Mouse (Mus musculus) layer of hippocampus, postnatal 36 days (tissue): ENCODE measurements at regions not wholly inside any gene's neighbourhood (a gene's known extent, or its start where the extent isn't known, plus 50 kb on each side); places are given as distances from the start of the nearest gene placed in this dataset.
A peak's percentile ranks its signal among the peaks of the same experiment; 100 is the strongest.
"Not testable (repeated sequence)": the region's sequence is repeated elsewhere in the genome, so short reads cannot be mapped to it uniquely, and the experiment has no call there.

ENCODE experiments used
- DNase-seq, 2 experiments: peaks; one replicate each; pipeline ENCODE4 v3.0.0; 2022

- no peak for DNase-seq
These were observed 59.5 kb upstream of the Zbtb18 start for GRCm38 (mm10) chr1:177382596-177383190.

GRCm38 (mm10) chr1:177382147-177382546 is 60.0 kb upstream of the Zbtb18 start:
- no peak for DNase-seq

GRCm38 (mm10) chr1:177378112-177378511 is 64.0 kb upstream of the Zbtb18 start:
- DNase-seq: no peak

DNA sequence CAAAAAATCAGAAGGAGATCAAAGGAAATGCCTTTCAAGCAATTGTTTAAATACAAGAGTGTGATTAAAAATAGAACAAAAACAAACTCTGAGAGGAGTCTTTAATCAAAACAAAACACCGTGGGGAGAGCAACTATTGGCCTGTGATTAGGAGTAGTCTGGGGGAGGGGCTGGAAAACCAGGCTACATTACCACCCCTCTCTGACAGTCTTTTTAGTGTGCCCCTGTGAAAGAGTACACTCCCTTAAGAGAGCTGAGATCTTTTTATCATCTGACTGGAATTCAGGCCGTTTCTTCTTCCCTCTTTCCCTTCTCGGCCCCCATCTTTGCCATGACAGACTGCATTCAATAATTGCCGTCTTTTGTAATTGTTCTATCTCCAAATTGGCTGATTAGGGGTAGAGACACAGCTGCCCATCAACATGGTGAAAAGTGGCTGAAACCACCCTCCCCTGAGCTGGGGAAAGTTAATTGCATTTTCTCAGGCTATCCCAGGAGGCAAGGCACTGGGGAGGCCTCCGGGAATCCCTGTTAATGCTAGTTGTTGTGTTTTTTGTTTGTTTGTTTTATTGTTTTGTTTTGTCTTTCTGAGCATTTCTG is 68.8 kb upstream of the Zbtb18 start:
- no peak for DNase-seq

DNA sequence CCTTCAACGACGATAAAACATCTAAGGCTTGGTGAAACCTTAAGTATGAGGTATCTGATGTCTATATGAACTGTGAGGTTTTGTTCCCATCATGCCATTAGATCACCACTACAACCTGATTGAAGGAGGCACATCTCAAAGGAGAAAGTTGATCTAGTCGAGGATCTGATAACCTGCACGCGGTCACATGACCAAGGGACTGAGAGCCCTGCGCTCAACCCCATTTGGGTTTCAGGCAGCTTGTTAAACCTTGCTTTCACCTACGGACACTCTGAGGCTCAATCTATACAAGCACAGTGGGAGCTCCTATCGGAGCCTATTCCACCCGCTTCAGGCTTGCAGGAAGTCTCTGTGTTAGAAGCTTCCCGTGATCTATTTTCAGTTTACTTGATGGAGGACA is 70.1 kb upstream of the Zbtb18 start:
- DNase-seq: no peak

DNA sequence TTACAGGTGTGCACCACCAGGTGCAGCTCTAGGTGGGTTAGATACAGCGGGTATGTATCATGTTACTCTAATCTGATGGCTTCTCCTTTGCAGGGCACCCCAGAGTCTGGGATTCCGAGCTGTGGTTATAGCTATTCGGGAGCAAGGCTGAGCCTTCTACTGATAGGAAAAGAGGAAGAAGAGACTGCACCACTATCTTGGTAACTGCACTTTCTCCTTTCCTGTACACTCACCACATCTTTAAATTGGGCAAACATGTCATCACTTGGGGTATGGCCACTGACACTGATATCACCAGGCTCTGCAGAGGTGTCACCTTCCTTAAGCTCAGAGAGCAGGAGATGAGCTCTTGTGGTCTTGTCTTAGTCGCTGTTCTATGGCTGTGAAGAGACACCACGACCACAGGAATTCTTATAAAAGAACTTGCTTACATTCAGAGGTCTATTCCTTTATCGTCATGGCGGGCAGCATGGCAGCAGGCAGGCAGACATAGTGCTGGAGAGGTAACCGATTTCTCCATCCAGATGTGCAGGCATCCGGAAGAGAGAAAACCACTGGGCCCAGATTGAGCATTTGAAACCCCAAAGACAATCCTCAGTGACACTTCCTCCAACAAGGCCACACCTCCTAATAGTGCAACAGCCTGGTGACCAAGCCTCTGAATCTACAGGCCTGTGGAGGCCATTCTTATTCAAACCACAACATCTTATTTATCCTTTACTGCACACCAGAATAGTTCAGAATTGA is 74.1 kb upstream of the Zbtb18 start:
- no peak for DNase-seq

DNA sequence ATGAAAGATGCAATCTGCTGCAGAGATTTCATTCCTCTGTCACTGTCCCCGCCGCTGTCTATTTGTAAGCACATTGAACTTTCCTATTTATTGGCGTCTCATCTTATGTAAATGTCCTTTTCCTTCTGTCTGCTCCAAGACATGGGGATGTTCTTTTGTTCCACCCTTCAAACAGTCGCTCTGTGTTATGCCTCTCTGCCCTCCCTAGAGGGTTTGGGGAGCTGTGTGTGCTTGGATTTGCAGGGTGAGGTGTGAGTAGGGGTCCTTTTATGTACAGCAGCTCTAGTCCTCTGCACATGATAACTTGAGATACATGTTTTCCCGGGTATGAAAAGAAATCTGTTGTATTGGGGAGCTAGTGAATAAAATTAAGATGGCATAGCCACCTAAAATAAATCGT is 75.2 kb upstream of the Zbtb18 start:
- no peak for DNase-seq

DNA sequence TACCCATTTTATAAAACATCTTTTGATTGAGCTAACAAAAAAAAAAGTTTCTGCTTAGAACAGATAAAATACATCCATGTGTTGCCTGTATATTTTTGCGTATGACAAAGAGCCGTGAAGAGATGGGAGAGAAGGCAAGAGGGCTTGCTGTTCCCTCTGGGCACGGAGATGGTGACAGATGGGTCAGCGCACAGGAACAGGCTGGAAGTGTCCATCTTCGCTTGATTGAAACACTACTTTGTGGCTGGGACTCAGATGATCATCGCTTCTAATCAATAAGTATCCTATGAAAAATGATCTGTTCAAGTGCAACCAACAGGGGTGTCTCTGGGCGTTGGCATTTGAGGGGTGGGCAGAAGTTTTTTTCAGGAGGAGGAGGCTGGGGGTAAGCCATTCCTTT is 75.7 kb upstream of the Zbtb18 start:
- no peak for DNase-seq

DNA sequence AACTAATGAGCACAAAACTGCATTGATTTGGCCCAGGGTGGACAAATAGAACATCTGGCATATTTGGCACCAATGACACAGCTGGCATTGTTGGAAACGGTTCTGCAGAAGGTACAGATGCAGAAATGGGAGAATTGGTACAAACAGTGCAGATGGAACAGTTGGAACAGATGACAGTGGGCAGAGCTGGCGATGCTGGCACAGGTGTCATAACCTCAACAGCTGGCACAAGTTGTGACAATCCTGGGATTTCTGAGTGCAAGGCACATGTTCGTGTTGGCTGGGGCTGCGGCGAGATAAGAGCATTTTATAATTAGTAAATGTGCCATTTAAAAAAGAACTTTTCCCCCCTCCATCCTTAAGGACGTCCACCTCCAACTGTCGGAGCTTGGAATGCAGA is 77.8 kb upstream of the Zbtb18 start:
- no peak for DNase-seq

GRCm38 (mm10) chr1:177362398-177362797 is 79.8 kb upstream of the Zbtb18 start:
- no peak for DNase-seq

DNA sequence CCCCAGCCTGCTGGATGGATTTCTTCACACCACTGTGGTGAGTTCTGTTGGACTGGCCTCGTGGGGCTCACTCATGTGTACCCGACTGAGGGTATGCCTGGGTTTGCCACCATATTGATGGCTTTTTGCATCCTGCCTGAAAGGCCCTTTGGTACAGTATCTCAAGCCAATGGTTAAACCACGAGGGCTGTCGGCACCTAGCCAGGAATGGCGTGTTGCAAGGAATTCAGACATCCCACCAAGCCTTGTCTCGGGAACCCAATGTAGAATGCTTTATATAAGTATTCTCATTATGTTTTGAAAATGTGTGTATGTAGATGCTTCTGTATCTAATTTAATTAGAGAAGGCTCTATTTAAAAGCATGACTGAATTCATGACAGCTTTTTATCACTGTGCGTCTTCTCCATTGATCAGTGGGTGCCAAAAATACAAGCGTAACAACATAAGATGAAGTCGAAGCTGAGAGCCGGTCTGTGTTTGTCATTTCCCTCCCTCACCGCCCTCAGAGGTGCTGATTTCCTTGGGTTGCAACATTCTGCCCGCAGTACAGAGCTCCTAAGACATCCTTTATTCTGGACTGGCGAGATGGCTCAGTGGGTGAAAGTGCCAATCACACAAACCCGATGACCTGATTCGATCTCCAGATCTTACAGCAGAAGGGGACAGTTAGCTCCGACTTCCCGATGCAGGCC is 90.5 kb upstream of the Akt3 start:
- DNase-seq: no peak

- DNase-seq: peak in 1 of 2 experiments; percentile 59
These were observed 89.2 kb upstream of the Akt3 start for GRCm38 (mm10) chr1:177347208-177347607.

DNA sequence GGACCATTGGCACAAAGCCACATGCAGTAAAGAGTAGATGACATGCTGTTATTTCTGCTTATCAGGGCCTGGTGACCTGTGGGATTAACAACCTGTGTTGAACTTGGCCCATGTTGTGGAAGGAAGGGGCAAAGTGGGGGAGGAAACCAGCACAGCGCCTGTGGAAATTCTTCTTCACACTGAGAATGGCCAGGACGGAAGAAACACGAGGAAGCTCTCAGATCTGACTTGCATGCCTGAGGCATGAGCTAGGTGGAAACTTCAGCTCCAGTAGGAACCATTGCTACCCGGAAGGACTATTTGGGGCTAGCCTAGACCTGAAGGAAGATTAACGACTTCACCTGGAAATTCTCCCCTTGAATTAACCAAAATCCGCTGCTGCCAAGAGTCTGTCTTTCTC is 88.5 kb upstream of the Akt3 start:
- DNase-seq: no peak

DNA sequence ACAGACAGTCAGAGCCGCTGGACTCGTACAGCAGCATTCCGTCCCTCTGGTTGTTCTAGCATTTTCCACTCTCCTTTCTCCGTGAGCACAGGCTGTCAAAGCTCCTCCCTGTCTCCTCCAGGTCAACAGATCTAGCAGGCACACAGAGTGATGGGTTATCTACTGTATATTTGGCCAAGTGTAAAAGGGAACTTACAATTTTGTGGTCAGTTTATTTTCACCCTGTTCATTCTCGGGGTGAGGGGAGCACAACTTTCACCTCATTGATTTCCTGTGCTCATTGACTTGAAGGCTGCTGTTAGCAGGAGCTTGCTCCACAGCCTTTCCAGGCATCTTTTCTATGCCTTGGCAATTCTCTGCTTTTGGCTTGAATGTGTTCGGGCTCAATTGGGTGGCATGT is 87.5 kb upstream of the Akt3 start:
- DNase-seq: no peak

GRCm38 (mm10) chr1:177343949-177344348 is 85.9 kb upstream of the Akt3 start:
- DNase-seq: no peak

DNA sequence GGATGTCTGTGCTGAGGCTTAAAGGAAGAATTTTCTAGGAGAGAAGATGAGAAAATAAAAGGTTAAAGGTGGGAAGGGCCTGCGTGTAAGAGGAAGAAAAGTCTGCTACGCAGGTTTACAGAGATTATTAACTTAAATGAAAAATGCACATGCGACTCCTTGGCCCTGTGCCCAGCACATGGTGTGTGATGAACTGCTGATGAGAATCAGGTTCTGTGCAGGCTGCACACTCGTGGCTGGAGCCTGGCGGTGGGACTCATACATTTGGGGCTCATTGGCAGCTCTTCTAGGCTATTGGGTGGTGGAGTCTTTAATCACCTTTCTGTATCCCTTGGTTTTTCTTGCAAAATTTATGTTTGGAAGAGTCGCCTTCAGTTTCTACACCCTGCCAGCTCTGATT is 85.1 kb upstream of the Akt3 start:
- no peak for DNase-seq

DNA sequence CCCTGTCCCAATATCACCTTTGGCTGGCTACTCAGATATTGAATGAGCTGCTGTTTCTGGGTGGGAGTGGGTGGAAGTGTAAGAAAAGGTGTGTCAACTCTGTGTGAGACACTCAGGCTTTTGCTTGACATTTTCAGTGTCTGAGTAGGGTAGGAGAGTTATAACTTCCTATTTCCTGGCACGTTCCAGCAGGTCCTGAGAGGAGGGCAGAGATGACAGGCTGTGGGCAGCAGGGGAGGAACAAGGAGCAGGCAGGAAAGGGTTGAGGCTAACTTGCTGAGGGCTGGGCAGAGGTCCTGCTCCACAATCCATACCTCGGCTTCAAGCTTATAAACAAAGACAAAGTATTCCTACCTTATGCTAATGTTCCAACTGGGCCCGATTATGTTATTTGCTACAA is 82.2 kb upstream of the Akt3 start:
- no peak for DNase-seq

DNA sequence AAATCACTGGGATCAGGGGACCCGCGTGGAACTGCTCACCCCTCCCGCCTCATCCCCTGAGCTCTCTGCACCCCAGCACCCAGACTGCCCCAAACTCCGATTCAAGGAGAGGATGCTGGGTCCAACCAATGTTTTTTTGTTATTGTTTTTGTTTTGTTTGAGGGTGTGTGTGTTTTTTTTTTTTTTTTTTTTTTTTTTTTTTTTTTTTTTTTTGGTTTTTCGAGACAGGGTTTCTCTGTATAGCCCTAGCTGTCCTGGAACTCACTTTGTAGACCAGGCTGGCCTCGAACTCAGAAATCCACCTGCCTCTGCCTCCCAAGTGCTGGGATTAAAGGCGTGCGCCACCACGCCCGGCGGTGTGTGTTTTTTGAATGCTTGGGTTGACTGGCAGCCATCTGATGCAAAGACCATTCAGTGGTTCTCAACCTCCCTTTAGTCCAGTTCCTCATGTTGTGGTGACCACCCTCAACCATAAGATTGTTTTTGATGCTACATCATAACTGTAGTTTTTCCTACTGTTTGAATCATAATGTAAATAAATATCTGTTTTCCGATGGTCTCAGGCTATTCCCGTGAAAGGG is 81.3 kb upstream of the Akt3 start:
- not testable (repeated sequence) for DNase-seq

GRCm38 (mm10) chr1:177338466-177339206 is 80.6 kb upstream of the Akt3 start:
- DNase-seq: peak; percentile 69 to 73

- DNase-seq: no peak
These were observed 79.8 kb upstream of the Akt3 start for GRCm38 (mm10) chr1:177337756-177338155.

DNA sequence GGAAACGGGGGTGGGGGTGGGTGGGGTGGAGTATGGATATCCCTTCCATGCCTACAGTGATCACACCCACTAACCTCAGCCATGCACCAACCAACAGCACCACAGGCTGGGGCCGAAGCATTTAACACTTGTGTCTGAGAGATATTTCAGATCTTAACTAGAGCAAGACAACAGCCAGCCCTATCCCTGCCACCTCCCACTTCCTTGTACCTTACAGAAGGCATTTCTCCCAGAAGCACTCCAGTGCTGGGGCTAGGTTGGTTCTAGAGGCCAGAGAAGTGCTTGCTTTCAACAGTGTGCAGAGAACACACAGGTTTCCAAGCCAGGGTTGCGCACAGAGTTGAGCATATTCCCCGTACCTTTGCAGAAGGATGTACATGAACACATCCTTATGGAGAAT is 79.1 kb upstream of the Akt3 start:
- DNase-seq: no peak

GRCm38 (mm10) chr1:177336436-177336835 is 78.4 kb upstream of the Akt3 start:
- no peak for DNase-seq
